Mouse (Mus musculus) small intestine, adult 2 months (tissue): ENCODE measurements around the gene Trove2.

Experiments
- CTCF ChIP-seq: fragments of 200-500 bp; IDR thresholded peaks from 2 replicates; pipeline ENCODE4 v1.5.1; 2012; ENCODE audit warnings: low read depth, mild to moderate bottlenecking, control low read depth, inconsistent platforms, low read length, moderate library complexity, mixed read lengths; ENCODE audit not compliant: insufficient replicate concordance, insufficient read length; ENCODE audit errors: extremely low read depth
- POLR2A ChIP-seq: fragments of 200-500 bp; IDR thresholded peaks from 2 replicates; pipeline ENCODE4 v1.6.1; 2012; ENCODE audit warnings: low read depth, mild to moderate bottlenecking, control low read depth, inconsistent platforms, low read length, moderate library complexity

DNA sequence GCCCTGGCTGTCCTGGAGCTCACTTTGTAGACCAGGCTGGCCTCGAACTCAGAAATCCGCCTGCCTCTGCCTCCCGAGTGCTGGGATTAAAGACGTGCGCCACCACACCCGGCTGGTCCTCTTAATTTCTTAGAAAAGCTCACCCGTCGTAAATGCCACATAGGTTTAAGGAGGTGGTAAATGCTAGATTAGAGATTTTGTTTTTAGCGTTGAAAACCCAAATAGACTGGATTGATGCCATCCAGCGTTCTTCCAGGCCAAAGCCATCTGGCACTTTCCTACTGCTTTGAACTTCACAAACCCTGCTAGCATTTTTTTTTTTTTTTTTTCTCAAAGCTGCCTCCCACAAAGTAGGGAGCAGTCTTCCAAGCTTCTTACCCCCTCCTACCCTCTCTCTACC, 36.3 kb downstream of the Trove2 start:
- no peak for TF ChIP-seq POLR2A
- TF ChIP-seq CTCF, result no peak
